Mouse (Mus musculus) pancreas, adult 10 weeks (tissue): ENCODE data around the gene Acad10. TPM values are rescaled to one million over a fixed set of nuclear protein-coding genes. Genes with fewer than 3 reads are reported as not detected.

Experiments used
- polyA plus RNA-seq: library from polyadenylated mRNA; stranded (reverse); fragments of 350-450 nt; fragmentation: Illumina TruSeq; extraction: RNeasy Lipid Tissue Mini Kit (QIAGEN cat#74804); gene quantifications from one replicate; pipeline ENCODE4 v1.2.3, GENCODE M21; 2015; ENCODE audit warnings: low read depth, low replicate concordance; ENCODE audit not compliant: insufficient read depth

Gene Acad10
- polyA plus RNA-seq, result 2.4 TPM

GRCm38 (mm10) chr5:121660059-121660896 is at the start of gene Acad10, which contains the start of gene Brap:
Acad10 (minus strand) TSS chr5:121660514.
Brap (plus strand) TSS chr5:121660563.

GRCm38 (mm10) chr5:121618592-121619513 is 41.5 kb downstream of the Acad10 start, which contains the start of gene Acad12:
Acad12 (minus strand) TSS chr5:121618938.

GRCm38 (mm10) chr5:121593451-121594401 is 66.6 kb downstream of the Acad10 start, which contains the start of gene Aldh2:
Aldh2 (minus strand) TSS chr5:121593824.

Other genes starting within 250 kb of the Acad10 start
- 3.5 TPM for gene Tmem116, start 208.6 kb downstream of the Acad10 start, polyA plus RNA-seq
- 48.1 TPM for gene Erp29, start 208.0 kb downstream of the Acad10 start, polyA plus RNA-seq
- gene Adam1b, start 157.1 kb downstream of the Acad10 start, polyA plus RNA-seq, result not detected
- 1.7 TPM for gene Adam1a, start 115.0 kb downstream of the Acad10 start, polyA plus RNA-seq
- gene Gm42878, start 115.0 kb downstream of the Acad10 start, polyA plus RNA-seq, result not detected
- gene Mapkapk5, start 114.6 kb downstream of the Acad10 start, polyA plus RNA-seq, result 25.2 TPM
- 72.9 TPM for gene Aldh2, start 66.7 kb downstream of the Acad10 start, polyA plus RNA-seq
- gene Acad12, start 41.6 kb downstream of the Acad10 start, polyA plus RNA-seq, result 1.9 TPM
- 11.1 TPM for gene Brap, start within 50 bp of the Acad10 start, polyA plus RNA-seq
- 20.3 TPM for gene Atxn2, start 50.8 kb upstream of the Acad10 start, polyA plus RNA-seq
- gene Sh2b3, start 177.1 kb upstream of the Acad10 start, polyA plus RNA-seq, result 9.9 TPM
- gene Pheta1, start 188.5 kb upstream of the Acad10 start, polyA plus RNA-seq, result 3.8 TPM